Mouse (Mus musculus) cerebral cortex, adult 2 months (tissue): Measurements from ENCODE around the gene Ap1m1.

ENCODE experiments used
- WGBS: fragments of 180-500 bp; shearing (Covaris S2); methylation state at CpG from one replicate; pipeline ENCODE4 v1.1.7; 2018; 5-methylcytosine and 5-hydroxymethylcytosine counted together

Gene Ap1m1

GRCm38 (mm10) chr8:72300654-72301400 is 61.0 kb downstream of the Ap1m1 start:
- WGBS, result 80% methylated on average over 9 of the region's 9 CpGs

- WGBS, result 95% methylated on average over 5 of the region's 5 CpGs
These were observed 61.7 kb downstream of the Ap1m1 start for GRCm38 (mm10) chr8:72301497-72301896.

GRCm38 (mm10) chr8:72302986-72303612 is 63.3 kb downstream of the Ap1m1 start:
- WGBS, result 50% methylated on average over 8 of the region's 8 CpGs

GRCm38 (mm10) chr8:72303633-72304032 is 63.8 kb downstream of the Ap1m1 start:
- 28% methylated on average over 8 of the region's 8 CpGs for WGBS

GRCm38 (mm10) chr8:72305210-72305905 is 65.5 kb downstream of the Ap1m1 start, which contains the start of gene Gm10282:
Gene Gm10282 (minus strand): TSS chr8:72305260.
- 84% methylated on average over 16 of the region's 16 CpGs for WGBS

- WGBS, result 92% methylated on average over 5 of the region's 5 CpGs
These were observed 67.1 kb downstream of the Ap1m1 start for GRCm38 (mm10) chr8:72306913-72307312.
